Mouse (Mus musculus) leukemia stem cell, adult 10-12 weeks (primary cell): ENCODE results near the gene Asmt. TPM values are rescaled to one million over a fixed set of nuclear protein-coding genes. Genes with fewer than 3 reads are reported as not detected.

Experiments
- polyA plus RNA-seq: library from polyadenylated mRNA; stranded (reverse); fragments of >175 nt; gene quantifications from 2 replicates; pipeline ENCODE4 v1.2.3, GENCODE M21; 2012; ENCODE audit warnings: low replicate concordance

Asmt gene
- polyA plus RNA-seq = not detected in 2 replicates

DNA sequence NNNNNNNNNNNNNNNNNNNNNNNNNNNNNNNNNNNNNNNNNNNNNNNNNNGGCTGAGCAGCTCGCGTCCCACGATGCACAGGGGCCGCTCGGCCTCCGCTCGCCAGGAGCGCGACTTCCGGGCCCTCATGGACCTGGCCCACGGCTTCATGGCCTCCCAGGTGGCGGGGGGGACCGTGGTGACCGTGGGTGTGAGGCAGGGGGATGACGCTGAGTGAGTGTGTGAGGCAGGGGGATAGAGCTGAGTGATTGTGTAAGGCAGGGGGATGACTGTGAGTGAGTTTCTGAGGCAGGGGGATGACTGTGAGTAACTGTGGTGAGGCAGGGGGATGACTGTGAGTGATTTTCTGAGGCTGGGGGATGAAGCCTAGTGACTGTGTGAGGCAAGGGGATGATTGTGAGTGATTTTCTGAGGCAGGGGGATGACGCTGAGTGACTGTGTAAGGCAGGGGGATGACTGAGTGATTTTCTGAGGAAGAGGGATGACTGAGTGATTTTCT lies at the start of gene Asmt:
Asmt (plus strand) TSS at position 51 of the 499 bp plus-strand sequence.

